Mouse (Mus musculus): ENCODE data around the gene Arpc2.

Gene Arpc2

GRCm38 (mm10) chr1:74302229-74302628, 66.3 kb downstream of the Arpc2 start:
- DNase-seq (ENCODE audit: low spot score), result no peak

- DNase-seq (ENCODE audit: low spot score), result no peak
These were observed 67.0 kb downstream of the Arpc2 start for GRCm38 (mm10) chr1:74302835-74303234.

GRCm38 (mm10) chr1:74303509-74304338, 67.8 kb downstream of the Arpc2 start:
- peak; percentile 66 for DNase-seq (ENCODE audit: low spot score)

GRCm38 (mm10) chr1:74304339-74304790, 68.5 kb downstream of the Arpc2 start:
- DNase-seq (ENCODE audit: low spot score), result no peak

GRCm38 (mm10) chr1:74304946-74305345, 69.1 kb downstream of the Arpc2 start:
- DNase-seq (ENCODE audit: low spot score), result no peak

GRCm38 (mm10) chr1:74305522-74305921, 69.6 kb downstream of the Arpc2 start, which contains the start of gene Tmbim1:
Tmbim1 (minus strand) TSS chr1:74305622.
- no peak for DNase-seq (ENCODE audit: low spot score)

- no peak for DNase-seq (ENCODE audit: low spot score)
These were observed 71.3 kb downstream of the Arpc2 start for GRCm38 (mm10) chr1:74307146-74307545.

GRCm38 (mm10) chr1:74308001-74308964, 72.4 kb downstream of the Arpc2 start:
- no peak for DNase-seq (ENCODE audit: low spot score)

GRCm38 (mm10) chr1:74309767-74310166, 73.9 kb downstream of the Arpc2 start:
- no peak for DNase-seq (ENCODE audit: low spot score)

GRCm38 (mm10) chr1:74313049-74313692, 77.3 kb downstream of the Arpc2 start:
- DNase-seq (ENCODE audit: low spot score), result peak; percentile 90

GRCm38 (mm10) chr1:74314796-74315195, 78.9 kb downstream of the Arpc2 start:
- no peak for DNase-seq (ENCODE audit: low spot score)

GRCm38 (mm10) chr1:74316114-74316827, 80.4 kb downstream of the Arpc2 start:
- no peak for DNase-seq (ENCODE audit: low spot score)
